Mouse (Mus musculus): Measurements from ENCODE around the gene Col4a2.

The Col4a2 gene

GRCm38 (mm10) chr8:11357921-11358436 lies 45.4 kb downstream of the Col4a2 start:
- DNase-seq (ENCODE audit: low spot score): no peak

- DNase-seq (ENCODE audit: low spot score): no peak
Observed at GRCm38 (mm10) chr8:11359846-11360245, 47.2 kb downstream of the Col4a2 start.

GRCm38 (mm10) chr8:11361546-11362277 lies 49.1 kb downstream of the Col4a2 start:
- DNase-seq (ENCODE audit: low spot score): no peak

GRCm38 (mm10) chr8:11362278-11363214 lies 49.9 kb downstream of the Col4a2 start:
- no peak for DNase-seq (ENCODE audit: low spot score)

GRCm38 (mm10) chr8:11363340-11364126 lies 50.9 kb downstream of the Col4a2 start:
- no peak for DNase-seq (ENCODE audit: low spot score)

GRCm38 (mm10) chr8:11366251-11366650 lies 53.6 kb downstream of the Col4a2 start:
- DNase-seq (ENCODE audit: low spot score): no peak

GRCm38 (mm10) chr8:11366741-11367140 lies 54.1 kb downstream of the Col4a2 start:
- no peak for DNase-seq (ENCODE audit: low spot score)

GRCm38 (mm10) chr8:11367670-11368069 lies 55.1 kb downstream of the Col4a2 start:
- no peak for DNase-seq (ENCODE audit: low spot score)

GRCm38 (mm10) chr8:11369526-11370203 lies 57.1 kb downstream of the Col4a2 start:
- DNase-seq (ENCODE audit: low spot score): no peak

- DNase-seq (ENCODE audit: low spot score): no peak
Observed at GRCm38 (mm10) chr8:11371347-11371746, 58.7 kb downstream of the Col4a2 start.

- DNase-seq (ENCODE audit: low spot score): no peak
Observed at GRCm38 (mm10) chr8:11372080-11372479, 59.5 kb downstream of the Col4a2 start.

- no peak for DNase-seq (ENCODE audit: low spot score)
Observed at GRCm38 (mm10) chr8:11373643-11374325, 61.2 kb downstream of the Col4a2 start.

GRCm38 (mm10) chr8:11374326-11375076 lies 61.9 kb downstream of the Col4a2 start:
- DNase-seq (ENCODE audit: low spot score): no peak

- no peak for DNase-seq (ENCODE audit: low spot score)
Observed at GRCm38 (mm10) chr8:11375749-11376438, 63.3 kb downstream of the Col4a2 start.

- no peak for DNase-seq (ENCODE audit: low spot score)
Observed at GRCm38 (mm10) chr8:11377391-11378210, 65.0 kb downstream of the Col4a2 start.

- no peak for DNase-seq (ENCODE audit: low spot score)
Observed at GRCm38 (mm10) chr8:11379590-11379989, 67.0 kb downstream of the Col4a2 start.

GRCm38 (mm10) chr8:11381544-11381943 lies 68.9 kb downstream of the Col4a2 start:
- DNase-seq (ENCODE audit: low spot score): no peak

- DNase-seq (ENCODE audit: low spot score): no peak
Observed at GRCm38 (mm10) chr8:11382059-11382810, 69.6 kb downstream of the Col4a2 start.
